Comparison of ENCODE assay signal across 8 mouse cellular contexts in the genomic region with DNA sequence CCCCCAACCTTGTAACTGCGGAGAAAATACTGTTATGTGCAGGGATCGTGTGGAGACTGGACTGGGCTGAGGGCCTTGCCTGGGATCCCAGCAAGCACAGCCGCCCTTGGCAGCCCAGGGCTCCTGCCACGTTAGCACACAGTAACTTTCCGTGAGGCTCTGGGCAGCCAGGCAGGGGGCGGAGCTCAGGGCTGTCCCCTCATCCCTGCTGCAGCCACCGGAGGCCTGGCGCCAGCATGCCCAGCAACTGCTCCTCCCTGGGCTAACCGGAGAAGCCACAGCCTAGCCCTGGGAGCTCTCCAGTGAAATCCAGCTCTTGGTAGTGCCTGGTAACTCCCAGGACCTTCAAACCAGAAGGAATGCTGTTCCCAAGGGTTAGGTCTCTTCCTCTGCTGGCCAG.
A peak's percentile ranks its signal among the peaks of the same experiment; 100 is the strongest.
DNase-seq lines count a peak whose midpoint lies in the region; ATAC-seq and TF ChIP-seq lines count a peak whose summit lies in the region.

No protein-coding gene starts in this region.

- 3% methylated on average over 9 of the region's 9 CpGs for WGBS in forebrain, embryonic 10.5 days
- WGBS in heart, embryonic 10.5 days, result 2% methylated on average over 9 of the region's 9 CpGs
- 6% methylated on average over 9 of the region's 9 CpGs for WGBS in kidney, embryonic 15.5 days
- 31% methylated on average over 9 of the region's 9 CpGs for WGBS in liver, postnatal 0 days (ENCODE audit: insufficient replicate concordance)

- H3K36me3 ChIP-seq in forebrain, embryonic 10.5 days (replicated peaks), result no peaks in the 10 kb centered on the region
- H3K36me3 ChIP-seq in heart, embryonic 10.5 days, result no peaks in the 10 kb centered on the region
- H3K36me3 ChIP-seq in kidney, embryonic 15.5 days, result no peaks in the 10 kb centered on the region
- H3K36me3 ChIP-seq in liver, postnatal 0 days (replicated peaks; ENCODE audit: insufficient read depth, low read length), result no peaks in the 10 kb centered on the region

- peaks cover 17% of the 10 kb centered on the region for H3K4me1 ChIP-seq in forebrain, embryonic 10.5 days
- H3K4me1 ChIP-seq in heart, embryonic 10.5 days, result peaks cover 13% of the 10 kb centered on the region
- H3K4me1 ChIP-seq in kidney, embryonic 15.5 days, result peaks cover 13% of the 10 kb centered on the region
- H3K4me1 ChIP-seq in liver, postnatal 0 days (ENCODE audit: insufficient read depth), result no peaks in the 10 kb centered on the region

- no peaks in the 10 kb centered on the region for H3K9me3 ChIP-seq in forebrain, embryonic 10.5 days
- H3K9me3 ChIP-seq in heart, embryonic 10.5 days, result no peaks in the 10 kb centered on the region
- H3K9me3 ChIP-seq in kidney, embryonic 15.5 days (replicated peaks), result no peaks in the 10 kb centered on the region
- H3K9me3 ChIP-seq in liver, postnatal 0 days (ENCODE audit: low read length), result no peaks in the 10 kb centered on the region

- ATAC-seq in kidney, embryonic 15.5 days (replicated peaks; ENCODE audit: low FRiP score), result peak; percentile 92
- ATAC-seq in liver, postnatal 0 days, result no peak

- H3K4me2 ChIP-seq in kidney, embryonic 15.5 days, result peak overlapping the region; percentile 27
- no peak overlapping the region for H3K4me2 ChIP-seq in liver, postnatal 0 days (ENCODE audit: low read depth, low read length)

- H3K27me3 ChIP-seq in forebrain, embryonic 10.5 days (ENCODE audit: poor library complexity, severe bottlenecking), result peaks cover 3% of the 10 kb centered on the region; the same call in 1 of the 2 replicates
- H3K27me3 ChIP-seq in heart, embryonic 10.5 days (ENCODE audit: insufficient read depth, poor library complexity, severe bottlenecking), result no peaks in the 10 kb centered on the region
- no peaks in the 10 kb centered on the region for H3K27me3 ChIP-seq in kidney, embryonic 15.5 days
- H3K27me3 ChIP-seq in liver, postnatal 0 days (ENCODE audit: insufficient read depth, low read length), result no peaks in the 10 kb centered on the region

- peak overlapping the region; percentile 9 for H3K4me3 ChIP-seq in forebrain, embryonic 10.5 days
- H3K4me3 ChIP-seq in heart, embryonic 10.5 days, result peak overlapping the region; percentile 31; the same call in 1 of the 2 replicates
- no peak overlapping the region for H3K4me3 ChIP-seq in kidney, embryonic 15.5 days (replicated peaks)
- H3K4me3 ChIP-seq in liver, postnatal 0 days (ENCODE audit: low read depth, low read length), result no peak overlapping the region

- peak; percentile 81 for DNase-seq in cerebellum, adult 11-12 months
- DNase-seq in forebrain, embryonic 10.5 days (ENCODE audit: extremely low spot score, low spot score), result peak; percentile 42
- peak; percentile 84 for DNase-seq in heart, embryonic 10.5 days (ENCODE audit: low spot score)
- peak; percentile 43 for DNase-seq in liver, postnatal 0 days
- peak; percentile 78 for DNase-seq in ovary, adult 18-20 months (ENCODE audit: low spot score)
- DNase-seq in c-Kit-positive CD71-positive TER-119-positive erythroid progenitor cells, embryonic 14.5 days (ENCODE audit: low spot score), result no peak
- DNase-seq in natural killer cell, adult 2 months (ENCODE audit: low spot score in 2 of 2), result no peak

- peak overlapping the region; percentile 56 for H3K27ac ChIP-seq in forebrain, embryonic 10.5 days
- peak overlapping the region; percentile 82 for H3K27ac ChIP-seq in heart, embryonic 10.5 days
- peak overlapping the region; percentile 34; the same call in 1 of the 2 replicates for H3K27ac ChIP-seq in kidney, embryonic 15.5 days
- no peak overlapping the region for H3K27ac ChIP-seq in liver, postnatal 0 days (ENCODE audit: low read depth)

- no peak overlapping the region for H3K9ac ChIP-seq in kidney, embryonic 15.5 days
- no peak overlapping the region for H3K9ac ChIP-seq in liver, postnatal 0 days (replicated peaks)

- TF ChIP-seq CTCF in liver, postnatal 0 days (IDR thresholded peaks at IDR 0.05; ENCODE audit: low read depth), result no peak

- no peak for TF ChIP-seq EP300 in liver, postnatal 0 days (IDR thresholded peaks at IDR 0.05; ENCODE audit: low read depth)

Comparison
In these comparisons a context has a peak if more than half of its experiments do, and no peak if none do; other contexts are left out.
1. DNase-seq: peak in cerebellum, adult 11-12 months (single experiment), forebrain, embryonic 10.5 days (single experiment), heart, embryonic 10.5 days (single experiment), liver, postnatal 0 days (single experiment) and ovary, adult 18-20 months (single experiment); none in c-Kit-positive CD71-positive TER-119-positive erythroid progenitor cells, embryonic 14.5 days (single experiment) and natural killer cell, adult 2 months (0 of 2).
2. H3K4me3 ChIP-seq: peak in forebrain, embryonic 10.5 days (single experiment) and heart, embryonic 10.5 days (single experiment); none in kidney, embryonic 15.5 days (single experiment) and liver, postnatal 0 days (single experiment).